Mouse (Mus musculus): ENCODE measurements around the gene Col18a1. TPM values are rescaled to one million over a fixed set of nuclear protein-coding genes. Genes with fewer than 3 reads are reported as not detected.
A peak's percentile ranks its signal among the peaks of the same experiment; 100 is the strongest.

The Col18a1 gene
- polyA plus RNA-seq, 1 experiment from 2014 or later = 271 TPM

DNA sequence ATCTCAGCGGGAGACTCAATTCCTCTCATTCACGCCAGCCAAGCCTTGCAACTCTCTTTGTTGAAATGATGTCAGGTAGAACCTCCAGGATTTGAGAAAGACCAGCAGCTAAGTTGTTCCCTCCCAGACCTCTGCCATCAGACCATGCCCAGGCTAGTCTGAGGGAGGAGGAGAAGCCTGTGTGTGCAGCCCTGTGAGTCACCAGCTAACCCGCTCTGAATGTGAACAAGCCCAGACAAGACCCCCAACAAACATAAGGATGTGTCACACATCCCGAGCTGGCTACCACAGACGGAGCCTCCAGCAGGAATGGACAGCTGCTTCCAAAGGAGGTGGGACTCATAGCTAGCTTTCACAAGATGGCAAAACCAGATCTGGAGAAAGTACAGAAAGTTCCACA is 35.6 kb upstream of the Col18a1 start:
- H3K4me1 ChIP-seq (replicated peaks) = peaks cover 20% of the 10 kb centered on the region
- H3K9me3 ChIP-seq (replicated peaks) = no peaks in the 10 kb centered on the region
- H3K27me3 ChIP-seq (replicated peaks) = no peaks in the 10 kb centered on the region
- H3K36me3 ChIP-seq = no peaks in the 10 kb centered on the region
- H3K4me2 ChIP-seq = no peak overlapping the region
- H3K9ac ChIP-seq = no peak overlapping the region
- 50% methylated on average over 5 of the region's 5 CpGs for WGBS
- no peak overlapping the region for H3K27ac ChIP-seq (ENCODE audit: poor library complexity, severe bottlenecking)
- no peak for ATAC-seq (ENCODE audit: insufficient number of reproducible peaks, low FRiP score)
- no peak overlapping the region for H3K4me3 ChIP-seq

DNA sequence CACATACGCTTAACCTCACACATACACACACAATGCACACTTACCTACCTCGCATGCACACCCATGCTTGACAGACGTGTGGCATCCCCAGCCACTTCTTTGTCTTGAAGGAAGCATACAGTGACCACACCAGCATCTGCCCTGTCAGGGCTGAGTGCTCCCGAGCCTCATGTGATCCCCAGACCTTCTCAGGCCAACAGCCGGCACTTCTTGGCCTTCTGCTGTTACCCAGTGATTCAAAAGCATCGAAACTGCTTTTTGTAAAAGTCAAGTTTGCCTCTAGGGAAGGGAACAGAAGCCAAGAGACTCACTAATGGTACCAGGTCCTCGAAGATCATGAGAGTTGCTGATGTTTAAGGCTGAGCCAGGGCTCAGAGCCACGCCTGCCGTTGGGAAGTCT is 33.9 kb upstream of the Col18a1 start:
- no peak for ATAC-seq (ENCODE audit: insufficient number of reproducible peaks, low FRiP score)
- 81% methylated on average over 9 of the region's 9 CpGs for WGBS
- Histone ChIP-seq H3K27me3 (replicated peaks) (no peaks in the 10 kb centered on the region), H3K27ac (ENCODE audit: poor library complexity, severe bottlenecking) (no peak overlapping the region), H3K4me1 (replicated peaks) (peaks cover 11% of the 10 kb centered on the region; the same call in 1 of the 2 replicates), H3K9me3 (replicated peaks) (peaks cover 6% of the 10 kb centered on the region; the same call in 1 of the 2 replicates), H3K4me3 (no peak overlapping the region), H3K36me3 (no peaks in the 10 kb centered on the region), H3K4me2 (no peak overlapping the region), H3K9ac (no peak overlapping the region)

DNA sequence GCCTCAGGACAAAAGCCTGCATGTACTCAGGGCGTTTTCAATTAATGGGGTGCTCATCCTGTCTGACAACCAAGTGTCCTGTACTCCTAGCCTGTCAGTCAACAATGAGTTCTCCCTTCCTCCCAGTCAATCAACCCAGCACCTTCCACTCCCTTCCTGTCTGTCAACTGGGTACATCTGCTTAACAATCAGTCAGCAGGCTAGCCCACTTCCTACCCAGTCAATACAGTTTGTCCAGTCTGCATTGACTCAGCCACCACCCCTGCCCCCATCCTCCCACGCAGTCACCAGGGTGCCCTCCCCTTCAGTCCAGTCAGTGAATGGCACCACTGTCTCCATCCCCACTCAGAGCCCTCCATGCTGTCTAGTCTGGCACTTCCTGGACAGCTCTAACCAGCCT is 32.9 kb upstream of the Col18a1 start:
- H3K9me3 ChIP-seq (replicated peaks) = peaks cover 7% of the 10 kb centered on the region; the same call in 1 of the 2 replicates
- H3K9ac ChIP-seq = no peak overlapping the region
- no peak overlapping the region for H3K27ac ChIP-seq (ENCODE audit: poor library complexity, severe bottlenecking)
- H3K27me3 ChIP-seq (replicated peaks) = no peaks in the 10 kb centered on the region
- H3K4me3 ChIP-seq = no peak overlapping the region
- H3K36me3 ChIP-seq = no peaks in the 10 kb centered on the region
- WGBS = 63% methylated on average over 2 of the region's 2 CpGs
- peaks cover 3% of the 10 kb centered on the region; the same call in 1 of the 2 replicates for H3K4me1 ChIP-seq (replicated peaks)
- no peak for ATAC-seq (ENCODE audit: insufficient number of reproducible peaks, low FRiP score)
- H3K4me2 ChIP-seq = no peak overlapping the region

DNA sequence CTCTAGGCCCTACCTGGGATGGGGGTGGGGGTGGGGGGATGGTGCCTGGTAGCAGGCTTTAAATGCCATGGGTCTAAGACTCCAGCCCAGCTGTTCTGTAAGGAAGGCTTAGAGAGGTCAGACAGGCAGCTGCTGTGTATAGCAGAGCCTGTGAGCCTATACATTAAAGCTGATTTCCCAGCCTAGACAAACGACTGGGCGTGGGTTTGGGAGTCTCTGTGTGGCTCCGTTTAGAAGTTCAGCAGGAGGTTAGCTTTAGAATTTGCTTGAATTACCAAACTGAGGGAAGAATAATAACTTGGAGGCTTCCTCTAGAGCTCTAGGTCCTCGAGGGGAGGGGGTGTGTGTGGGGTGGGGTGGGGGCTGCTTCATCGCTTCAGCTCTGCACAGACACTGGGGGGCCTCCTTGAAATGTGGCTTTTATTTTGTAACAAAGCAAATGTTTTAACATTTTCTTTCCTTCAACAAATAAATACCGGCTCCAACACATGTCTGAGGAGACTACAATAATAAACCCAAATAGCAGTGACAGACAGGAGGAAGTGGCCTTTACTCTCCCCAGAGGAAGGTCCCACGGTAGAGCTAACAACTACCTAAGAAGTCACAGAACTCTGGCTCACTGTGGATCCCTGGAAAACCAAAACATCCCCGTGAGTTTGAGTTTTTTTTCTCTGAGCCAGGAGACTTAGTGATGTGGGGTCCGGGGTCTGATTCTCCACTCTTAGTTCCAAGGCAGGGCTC is 31.3 kb upstream of the Col18a1 start:
- peaks cover 7% of the 10 kb centered on the region; the same call in 1 of the 2 replicates for H3K9me3 ChIP-seq (replicated peaks)
- no peak overlapping the region for H3K9ac ChIP-seq
- no peak overlapping the region for H3K4me3 ChIP-seq
- H3K36me3 ChIP-seq = no peaks in the 10 kb centered on the region
- peaks cover 3% of the 10 kb centered on the region; the same call in 1 of the 2 replicates for H3K4me1 ChIP-seq (replicated peaks)
- no peaks in the 10 kb centered on the region for H3K27me3 ChIP-seq (replicated peaks)
- 0 out of 2 replicates have a peak, but pooled peaks have one; percentile 49 for ATAC-seq (ENCODE audit: insufficient number of reproducible peaks, low FRiP score)
- H3K27ac ChIP-seq (ENCODE audit: poor library complexity, severe bottlenecking) = peak overlapping the region; percentile 39
- WGBS = 38% methylated on average over 9 of the region's 9 CpGs
- H3K4me2 ChIP-seq = no peak overlapping the region

DNA sequence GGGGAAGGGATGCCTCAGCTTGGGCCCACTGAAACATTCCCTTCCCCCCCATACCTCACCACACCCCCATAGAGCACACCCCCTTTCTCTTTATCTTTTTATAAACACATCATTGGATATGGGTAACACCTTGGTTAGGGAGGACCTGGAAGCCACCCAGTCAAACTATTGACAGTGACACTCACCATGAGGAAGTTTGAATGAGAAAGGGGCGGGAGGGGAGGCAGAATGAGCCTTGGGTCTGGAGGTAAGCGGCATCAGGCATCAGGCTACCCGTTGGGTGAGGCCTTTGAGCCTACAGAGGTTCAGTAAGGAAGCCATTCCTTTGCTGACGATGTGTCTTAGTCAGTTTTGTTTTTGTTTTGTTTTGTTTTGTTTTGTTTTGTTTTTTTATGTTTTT is 30.3 kb upstream of the Col18a1 start:
- Histone ChIP-seq H3K36me3 (no peaks in the 10 kb centered on the region), H3K9ac (no peak overlapping the region), H3K4me1 (replicated peaks) (peaks cover 6% of the 10 kb centered on the region), H3K9me3 (replicated peaks) (peaks cover 7% of the 10 kb centered on the region; the same call in 1 of the 2 replicates), H3K27me3 (replicated peaks) (no peaks in the 10 kb centered on the region), H3K4me2 (no peak overlapping the region), H3K27ac (ENCODE audit: poor library complexity, severe bottlenecking) (no peak overlapping the region), H3K4me3 (no peak overlapping the region)
- ATAC-seq (ENCODE audit: insufficient number of reproducible peaks, low FRiP score) = no peak
- WGBS = 79% methylated on average over 4 of the region's 4 CpGs

DNA sequence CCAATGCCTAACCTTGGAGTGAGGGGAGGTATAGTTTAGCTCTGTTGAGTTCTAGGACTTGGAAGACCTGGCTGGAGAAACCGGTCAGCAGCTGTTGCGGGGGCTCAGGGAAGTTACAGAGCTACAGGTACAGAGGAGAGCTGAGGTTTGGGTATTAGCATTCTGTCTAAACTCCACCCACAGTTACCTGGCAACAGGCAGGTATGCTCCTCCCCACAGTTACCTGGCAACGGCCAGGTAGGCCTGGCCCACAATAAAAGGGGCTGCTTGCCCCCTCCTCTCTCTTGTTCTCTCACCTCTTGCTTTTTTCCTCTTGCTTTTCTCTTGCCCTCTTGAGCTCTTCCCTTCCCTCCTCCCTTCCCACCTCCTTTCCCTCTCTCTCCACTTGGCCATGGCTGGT is 29.8 kb upstream of the Col18a1 start:
- Histone ChIP-seq H3K4me1 (replicated peaks) (peaks cover 11% of the 10 kb centered on the region), H3K36me3 (no peaks in the 10 kb centered on the region), H3K27me3 (replicated peaks) (no peaks in the 10 kb centered on the region), H3K9ac (no peak overlapping the region), H3K27ac (ENCODE audit: poor library complexity, severe bottlenecking) (no peak overlapping the region), H3K4me3 (no peak overlapping the region), H3K4me2 (no peak overlapping the region), H3K9me3 (replicated peaks) (peaks cover 7% of the 10 kb centered on the region; the same call in 1 of the 2 replicates)
- WGBS = 89% methylated on average over 3 of the region's 3 CpGs
- no peak for ATAC-seq (ENCODE audit: insufficient number of reproducible peaks, low FRiP score)

DNA sequence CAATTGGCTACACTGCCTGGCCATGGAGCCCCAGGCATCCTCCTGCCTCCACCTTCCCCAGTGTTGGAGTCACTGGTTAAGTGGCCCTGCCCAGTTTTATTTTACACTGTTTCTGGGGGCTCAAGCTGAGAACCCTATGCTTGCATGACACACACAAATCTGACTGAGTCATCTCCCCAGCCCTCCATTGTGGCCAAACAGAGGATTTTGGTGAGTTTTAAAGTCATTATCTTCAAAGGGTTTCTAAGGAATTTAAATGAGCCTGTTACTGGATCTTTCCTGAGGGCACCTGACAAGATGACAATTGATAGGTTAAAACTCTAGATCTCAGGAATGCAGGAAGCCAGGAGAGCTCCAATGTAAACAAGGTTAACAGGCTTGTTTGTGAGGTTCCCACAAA is 27.1 kb upstream of the Col18a1 start:
- Histone ChIP-seq H3K4me3 (no peak overlapping the region), H3K9ac (no peak overlapping the region), H3K4me1 (replicated peaks) (peaks cover 36% of the 10 kb centered on the region), H3K27ac (ENCODE audit: poor library complexity, severe bottlenecking) (no peak overlapping the region), H3K9me3 (replicated peaks) (peaks cover 7% of the 10 kb centered on the region; the same call in 1 of the 2 replicates), H3K4me2 (no peak overlapping the region), H3K36me3 (no peaks in the 10 kb centered on the region), H3K27me3 (replicated peaks) (no peaks in the 10 kb centered on the region)
- ATAC-seq (ENCODE audit: insufficient number of reproducible peaks, low FRiP score) = no peak

DNA sequence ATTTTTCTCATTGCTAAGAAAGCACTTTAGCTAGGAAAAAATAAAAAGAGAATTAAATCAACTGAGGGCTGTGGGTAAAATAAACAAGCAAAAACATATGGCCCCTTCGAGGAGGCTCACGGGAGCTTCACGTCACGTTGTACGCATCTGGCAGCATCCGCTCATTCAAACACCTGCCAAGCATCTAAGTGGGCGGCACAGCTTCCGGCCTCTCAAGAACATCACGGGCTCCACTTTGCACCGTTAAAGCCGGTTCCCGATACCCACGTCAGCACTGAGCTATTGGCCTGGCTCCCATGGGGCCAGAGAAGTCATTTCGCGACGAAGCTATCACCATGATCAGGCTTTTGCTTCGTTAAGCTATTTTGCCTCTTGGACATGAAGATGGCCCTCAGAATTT is 26.4 kb upstream of the Col18a1 start:
- peaks cover 7% of the 10 kb centered on the region; the same call in 1 of the 2 replicates for H3K9me3 ChIP-seq (replicated peaks)
- 74% methylated on average over 17 of the region's 17 CpGs for WGBS
- H3K36me3 ChIP-seq = no peaks in the 10 kb centered on the region
- no peak overlapping the region for H3K27ac ChIP-seq (ENCODE audit: poor library complexity, severe bottlenecking)
- no peaks in the 10 kb centered on the region for H3K27me3 ChIP-seq (replicated peaks)
- peaks cover 42% of the 10 kb centered on the region for H3K4me1 ChIP-seq (replicated peaks)
- H3K4me2 ChIP-seq = no peak overlapping the region
- no peak overlapping the region for H3K9ac ChIP-seq
- ATAC-seq (ENCODE audit: insufficient number of reproducible peaks, low FRiP score) = no peak
- H3K4me3 ChIP-seq = no peak overlapping the region

DNA sequence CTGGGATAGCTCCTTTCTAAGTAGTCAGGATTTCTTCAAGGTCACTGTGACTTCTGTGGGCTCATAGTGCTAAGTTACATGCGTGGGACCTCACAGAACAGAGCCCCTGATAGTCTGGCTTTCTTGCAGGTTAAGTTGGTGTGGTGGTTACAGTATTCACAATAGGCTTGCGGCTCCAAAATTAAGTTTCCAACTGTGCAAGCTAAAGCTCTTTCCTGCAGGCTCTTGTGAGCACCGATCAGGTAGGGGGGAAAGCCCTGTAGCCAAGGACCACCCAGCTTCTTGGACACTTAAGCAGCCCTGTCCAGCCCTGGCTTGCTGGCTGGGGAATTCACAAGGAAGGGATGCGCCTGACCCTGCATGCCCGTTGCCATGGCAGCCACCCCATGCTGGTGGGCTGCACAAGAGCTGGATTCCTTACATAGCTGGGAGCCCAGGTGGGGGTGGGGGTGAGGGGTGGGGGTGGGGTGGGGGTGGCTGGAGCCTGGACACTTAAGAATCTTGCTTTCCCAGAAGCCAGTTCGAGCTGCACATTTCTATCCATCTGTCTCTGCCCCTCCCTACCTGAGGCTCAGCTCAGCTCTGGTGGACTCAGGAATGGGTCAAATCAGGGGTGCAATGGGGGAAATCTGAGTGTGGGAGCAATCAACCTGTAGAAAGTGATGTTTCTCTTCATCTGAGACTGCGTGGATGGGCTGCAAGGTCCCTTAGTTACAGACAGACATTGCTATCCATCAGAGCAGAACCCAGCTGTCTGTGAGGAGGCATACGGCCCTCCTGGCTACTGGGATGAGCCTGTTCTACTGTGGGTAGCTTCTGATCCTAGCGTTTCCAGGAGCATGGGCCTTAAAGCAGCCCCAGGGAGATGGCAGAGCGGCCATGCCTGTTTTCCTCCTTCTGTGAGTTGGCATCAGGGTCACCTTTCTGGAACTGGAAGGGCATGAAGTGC is 24.9 kb upstream of the Col18a1 start:
- Histone ChIP-seq H3K9me3 (replicated peaks) (peaks cover 7% of the 10 kb centered on the region; the same call in 1 of the 2 replicates), H3K4me1 (replicated peaks) (peaks cover 49% of the 10 kb centered on the region), H3K36me3 (no peaks in the 10 kb centered on the region), H3K4me2 (0 out of 2 replicates have a peak overlapping the region, but pooled peaks have one; percentile 3), H3K27ac (ENCODE audit: poor library complexity, severe bottlenecking) (no peak overlapping the region), H3K27me3 (replicated peaks) (no peaks in the 10 kb centered on the region), H3K4me3 (no peak overlapping the region), H3K9ac (0 out of 2 replicates have a peak overlapping the region, but pooled peaks have one; percentile 16)
- no peak for ATAC-seq (ENCODE audit: insufficient number of reproducible peaks, low FRiP score)
- WGBS = 31% methylated on average over 10 of the region's 10 CpGs

DNA sequence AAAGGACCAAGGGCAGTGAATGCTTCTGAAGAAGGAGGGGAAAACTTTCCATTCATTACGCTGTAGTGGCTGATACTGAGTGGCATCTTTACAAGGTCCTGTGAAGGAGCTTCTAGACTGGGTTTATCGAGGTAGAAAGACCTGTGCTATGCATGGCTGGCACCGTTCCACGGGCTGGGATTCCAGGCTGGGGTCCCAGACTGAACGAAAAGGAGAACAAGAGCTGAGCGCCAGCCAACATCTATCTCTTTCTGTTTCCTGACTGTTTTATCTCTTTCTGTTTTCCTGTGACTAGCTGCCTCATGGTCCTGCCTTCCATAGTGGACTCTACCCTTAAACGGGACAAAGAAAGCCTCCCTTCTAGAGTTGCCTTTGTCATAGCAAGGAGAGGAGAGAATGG is 21.1 kb upstream of the Col18a1 start:
- no peaks in the 10 kb centered on the region for H3K9me3 ChIP-seq (replicated peaks)
- H3K36me3 ChIP-seq = no peaks in the 10 kb centered on the region
- peak overlapping the region; percentile 42 for H3K4me2 ChIP-seq
- 24% methylated on average over 7 of the region's 7 CpGs for WGBS
- no peak overlapping the region for H3K9ac ChIP-seq
- H3K4me1 ChIP-seq (replicated peaks) = peaks cover 49% of the 10 kb centered on the region
- H3K27ac ChIP-seq (ENCODE audit: poor library complexity, severe bottlenecking) = peak overlapping the region; percentile 71
- no peaks in the 10 kb centered on the region for H3K27me3 ChIP-seq (replicated peaks)
- H3K4me3 ChIP-seq = no peak overlapping the region
- ATAC-seq (ENCODE audit: insufficient number of reproducible peaks, low FRiP score) = peak; percentile 76

DNA sequence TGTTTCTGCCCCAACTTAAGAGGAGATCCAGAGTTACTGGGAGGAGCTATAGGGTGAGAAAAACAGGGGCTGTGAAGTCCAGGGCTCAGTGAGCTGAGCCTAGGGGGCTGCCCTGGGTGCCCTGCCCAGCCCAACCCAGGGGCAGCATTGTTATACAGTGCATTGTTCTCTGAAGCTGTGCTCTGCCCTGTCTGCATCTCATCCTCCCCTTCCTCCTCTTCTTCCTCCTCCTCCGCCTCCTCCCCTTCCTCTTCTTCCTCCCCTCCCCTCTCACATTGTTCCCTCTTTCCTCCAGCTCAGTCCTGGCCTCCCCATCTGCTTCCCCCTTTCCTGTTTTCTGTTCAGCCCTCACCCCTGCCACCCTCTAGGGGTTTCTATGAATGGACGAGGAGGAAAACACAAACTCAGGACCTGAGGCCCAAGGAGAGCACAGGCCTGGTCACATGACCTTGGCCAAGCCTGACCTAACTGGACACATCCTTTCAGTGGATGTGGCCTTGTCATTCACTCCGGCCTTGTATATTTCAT is 16.5 kb upstream of the Col18a1 start:
- no peaks in the 10 kb centered on the region for H3K27me3 ChIP-seq (replicated peaks)
- no peaks in the 10 kb centered on the region for H3K36me3 ChIP-seq
- H3K9ac ChIP-seq = no peak overlapping the region
- no peaks in the 10 kb centered on the region for H3K9me3 ChIP-seq (replicated peaks)
- peak; percentile 69 for ATAC-seq (ENCODE audit: insufficient number of reproducible peaks, low FRiP score)
- H3K27ac ChIP-seq (ENCODE audit: poor library complexity, severe bottlenecking) = no peak overlapping the region
- 53% methylated on average over 3 of the region's 3 CpGs for WGBS
- H3K4me3 ChIP-seq = no peak overlapping the region
- peaks cover 10% of the 10 kb centered on the region; the same call in 1 of the 2 replicates for H3K4me1 ChIP-seq (replicated peaks)
- H3K4me2 ChIP-seq = no peak overlapping the region

Measured in heart, embryonic 12.5 days (tissue).